Mouse (Mus musculus) brown adipose tissue, adult 24 weeks (tissue): Measurements from ENCODE around the gene Neurod1. TPM values are rescaled to one million over a fixed set of nuclear protein-coding genes. Genes with fewer than 3 reads are reported as not detected.

Source experiments
- H3K27ac ChIP-seq: fragments of 200-500 bp; replicated peaks from 2 replicates; pipeline ENCODE4 v1.5.1; 2012; ENCODE audit warnings: low read depth, mild to moderate bottlenecking, low read length
- H3K4me1 ChIP-seq: fragments of 200-500 bp; 2 replicates; pipeline ENCODE4 v1.6.1; 2012; ENCODE audit warnings: low read length, mixed read lengths; ENCODE audit not compliant: control insufficient read depth, insufficient read depth, insufficient read length
- H3K4me3 ChIP-seq: fragments of 200-500 bp; 2 replicates; pipeline ENCODE4 v1.5.1; 2012; ENCODE audit warnings: low read depth, mild to moderate bottlenecking, low read length, moderate library complexity; ENCODE audit not compliant: insufficient read depth
- polyA plus RNA-seq: library from polyadenylated mRNA; stranded (reverse); fragments of >200 nt; gene quantifications from 2 replicates; pipeline ENCODE4 v1.2.4, GENCODE M21; 2012; ENCODE audit not compliant: missing spikeins, insufficient read depth, insufficient read length

Neurod1 gene
- polyA plus RNA-seq, 1 experiment: not detected

DNA sequence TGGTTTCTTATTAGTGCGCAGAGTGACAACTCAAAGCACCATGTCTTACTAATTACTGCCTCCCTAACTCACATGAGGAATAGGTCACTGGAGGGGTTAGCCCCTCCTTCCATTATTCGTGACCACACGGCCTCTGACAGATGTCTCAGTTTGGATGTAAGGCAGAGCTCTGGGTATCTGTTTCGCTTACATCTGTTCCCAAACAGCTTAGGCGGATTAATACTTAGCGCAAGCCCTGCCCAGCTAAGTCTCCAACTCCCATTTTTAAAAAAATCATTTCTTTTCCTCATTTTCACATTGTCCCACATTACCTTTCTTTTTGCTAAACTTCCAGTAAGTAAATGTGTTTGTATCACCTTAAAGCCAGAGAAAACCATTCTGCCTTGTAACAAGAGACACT, 34.9 kb downstream of the Neurod1 start:
- H3K4me3 ChIP-seq: no peak overlapping the region
- no peak overlapping the region for H3K27ac ChIP-seq
- no peaks in the 10 kb centered on the region for H3K4me1 ChIP-seq

- Histone ChIP-seq H3K27ac (no peak overlapping the region), H3K4me1 (peaks cover 2% of the 10 kb centered on the region), H3K4me3 (no peak overlapping the region)
Observed at GRCm38 (mm10) chr2:79414505-79414904, 42.0 kb downstream of the Neurod1 start.

GRCm38 (mm10) chr2:79410903-79411255, 45.7 kb downstream of the Neurod1 start:
- no peak overlapping the region for H3K27ac ChIP-seq
- peaks cover 2% of the 10 kb centered on the region for H3K4me1 ChIP-seq
- H3K4me3 ChIP-seq: no peak overlapping the region

- peaks cover 2% of the 10 kb centered on the region for H3K4me1 ChIP-seq
- H3K27ac ChIP-seq: no peak overlapping the region
- no peak overlapping the region for H3K4me3 ChIP-seq
Observed at GRCm38 (mm10) chr2:79410247-79410902, 46.2 kb downstream of the Neurod1 start.

DNA sequence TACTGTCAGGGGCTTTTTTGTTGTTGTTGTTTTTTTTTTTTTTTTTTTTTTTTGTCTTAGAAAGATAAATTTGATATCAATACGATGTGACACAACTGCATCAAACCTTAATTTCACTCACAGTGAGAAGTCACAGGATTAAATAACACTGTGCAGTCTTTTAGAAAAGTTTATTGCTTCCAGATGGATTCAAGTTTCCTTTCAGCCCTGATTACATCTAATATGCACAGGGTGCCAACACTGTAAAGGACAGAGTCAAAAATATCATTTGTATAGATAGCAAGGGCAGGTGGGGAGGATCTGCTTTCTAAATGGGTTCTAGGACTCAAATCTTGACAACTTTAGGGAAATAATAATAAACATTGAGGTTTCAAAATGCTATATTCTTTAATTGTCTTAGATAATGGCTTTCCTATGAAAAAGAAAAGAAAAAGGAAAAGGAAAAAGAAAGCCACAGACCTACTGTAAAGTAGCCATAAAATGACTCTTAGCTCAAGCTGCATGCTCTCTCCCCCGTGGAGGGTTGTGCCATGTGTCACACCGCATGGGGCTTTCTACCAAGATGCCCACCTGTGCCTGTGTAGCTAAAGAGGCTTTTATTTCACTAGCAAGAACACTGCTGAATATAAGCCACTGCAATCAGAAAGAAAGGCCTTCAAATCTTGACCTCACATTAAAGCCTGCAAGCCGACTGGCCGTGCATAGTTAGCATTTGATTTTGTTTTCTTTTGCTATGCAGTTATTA, 50.7 kb downstream of the Neurod1 start:
- Histone ChIP-seq H3K27ac (no peak overlapping the region), H3K4me3 (no peak overlapping the region), H3K4me1 (no peaks in the 10 kb centered on the region)

Other genes starting within 250 kb of the Neurod1 start
- 0.83 and 1.1 TPM in 2 replicates for gene Itga4, start 201.3 kb downstream of the Neurod1 start, polyA plus RNA-seq
- 10.6 and 14.3 TPM in 2 replicates for gene Cerkl, start within 50 bp of the Neurod1 start, polyA plus RNA-seq
- gene Itprid2, start 178.6 kb upstream of the Neurod1 start, polyA plus RNA-seq: 63.1 and 81.4 TPM in 2 replicates